Mouse (Mus musculus) neural tube, embryonic 10.5 days (tissue): Measurements from ENCODE around the gene Fgfr1op.

Source experiments
- DNase-seq: peaks from one replicate; pipeline ENCODE4 v3.0.0-alpha.2; 2017; ENCODE audit warnings: low spot score; ENCODE audit errors: extremely low spot score

Gene Fgfr1op

DNA sequence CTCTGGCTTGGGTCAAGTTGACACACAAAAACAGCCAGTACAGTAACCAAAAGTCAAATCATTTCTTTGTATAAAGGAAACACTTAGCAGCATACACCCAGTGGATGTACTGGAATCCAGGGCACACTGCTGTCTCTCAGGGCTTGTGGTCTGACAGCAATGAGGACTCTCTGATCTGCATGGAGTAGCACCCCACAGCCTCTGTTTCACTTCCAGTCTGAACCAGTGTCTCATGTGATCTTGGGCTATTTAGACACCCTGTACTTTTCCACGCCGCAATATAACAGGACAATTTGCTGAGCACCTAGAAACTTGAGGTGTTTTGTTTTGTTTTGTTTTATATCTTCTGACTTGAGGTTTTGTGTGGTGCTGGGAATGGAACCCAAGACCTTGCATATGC, 59.9 kb downstream of the Fgfr1op start:
- no peak for DNase-seq

DNA sequence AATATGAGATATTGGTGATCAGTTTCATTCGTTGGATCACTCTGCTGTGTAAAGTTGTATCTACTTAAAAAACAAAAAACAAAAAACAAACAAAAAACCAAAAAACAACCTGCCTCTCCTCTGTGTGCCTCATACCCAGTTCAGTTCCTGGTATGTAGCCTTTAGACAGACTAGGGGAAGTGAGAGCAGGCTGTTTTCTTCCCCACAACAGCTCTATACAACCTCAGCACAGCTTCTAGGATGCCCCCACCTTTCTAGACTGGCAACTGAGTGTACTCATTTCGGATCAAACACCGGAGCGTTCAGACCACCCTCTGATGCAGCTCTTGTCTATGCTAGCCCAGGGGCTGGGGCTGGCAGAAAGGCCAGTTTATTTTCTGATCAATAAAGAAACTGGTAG, 60.4 kb downstream of the Fgfr1op start:
- no peak for DNase-seq

DNA sequence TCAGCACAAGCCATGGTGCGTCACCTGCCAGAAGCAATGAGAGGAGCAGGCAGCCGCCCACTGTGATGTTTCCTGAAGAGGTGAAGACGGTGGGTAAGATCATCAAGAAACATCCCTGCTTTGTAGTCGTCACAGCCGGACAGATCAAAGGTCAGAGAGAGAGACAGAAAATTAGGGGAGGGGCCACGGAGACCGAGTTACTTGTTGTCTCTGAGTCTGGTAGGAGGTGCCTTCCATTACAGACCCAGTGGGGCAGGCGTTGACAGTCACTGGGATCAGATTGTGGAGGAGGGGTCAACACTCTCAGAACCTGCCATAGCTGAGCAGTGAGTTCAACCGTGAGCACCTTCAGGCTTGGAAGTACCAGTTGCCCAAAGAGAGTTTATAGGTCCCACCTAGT, 63.3 kb downstream of the Fgfr1op start:
- DNase-seq: no peak

DNA sequence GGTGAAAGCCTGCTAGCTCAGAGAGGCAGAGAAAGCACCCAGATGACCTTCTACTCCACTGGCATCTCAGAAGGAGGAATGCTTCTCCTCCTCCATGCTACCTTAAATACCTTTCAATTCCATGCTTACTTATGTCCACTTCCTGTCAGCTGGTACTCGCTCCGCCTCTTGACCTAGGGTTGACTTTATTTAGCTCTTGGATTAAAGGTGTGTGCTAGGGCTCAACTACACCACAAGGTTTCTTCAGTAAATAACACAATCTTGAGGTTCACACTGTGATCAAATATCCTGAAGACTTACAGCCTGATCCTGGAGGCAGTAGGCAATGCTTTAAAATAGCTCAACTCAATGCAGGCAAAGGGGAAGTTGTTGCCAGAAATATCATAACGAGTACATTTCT, 64.3 kb downstream of the Fgfr1op start:
- no peak for DNase-seq

DNA sequence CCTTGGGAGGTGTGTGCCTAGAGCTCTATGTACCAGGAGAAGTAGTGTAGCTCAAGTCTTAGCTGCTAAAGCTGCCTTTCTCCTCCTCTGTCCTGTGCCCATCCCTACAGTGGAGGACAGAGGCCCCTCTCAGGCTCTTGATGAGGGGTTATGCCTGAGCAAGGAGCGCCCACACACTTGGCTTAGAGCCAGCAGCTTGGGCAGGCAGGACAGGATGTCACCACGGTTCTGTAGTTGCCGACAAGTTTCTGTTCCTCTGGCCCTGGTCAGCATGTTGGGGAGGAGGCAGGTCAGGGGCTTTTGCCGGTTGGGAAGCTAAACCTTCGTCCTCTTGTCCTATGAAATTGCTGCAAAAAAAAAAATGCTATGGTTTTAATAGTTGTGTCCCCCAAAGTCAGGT, 66.8 kb downstream of the Fgfr1op start:
- DNase-seq: no peak

DNA sequence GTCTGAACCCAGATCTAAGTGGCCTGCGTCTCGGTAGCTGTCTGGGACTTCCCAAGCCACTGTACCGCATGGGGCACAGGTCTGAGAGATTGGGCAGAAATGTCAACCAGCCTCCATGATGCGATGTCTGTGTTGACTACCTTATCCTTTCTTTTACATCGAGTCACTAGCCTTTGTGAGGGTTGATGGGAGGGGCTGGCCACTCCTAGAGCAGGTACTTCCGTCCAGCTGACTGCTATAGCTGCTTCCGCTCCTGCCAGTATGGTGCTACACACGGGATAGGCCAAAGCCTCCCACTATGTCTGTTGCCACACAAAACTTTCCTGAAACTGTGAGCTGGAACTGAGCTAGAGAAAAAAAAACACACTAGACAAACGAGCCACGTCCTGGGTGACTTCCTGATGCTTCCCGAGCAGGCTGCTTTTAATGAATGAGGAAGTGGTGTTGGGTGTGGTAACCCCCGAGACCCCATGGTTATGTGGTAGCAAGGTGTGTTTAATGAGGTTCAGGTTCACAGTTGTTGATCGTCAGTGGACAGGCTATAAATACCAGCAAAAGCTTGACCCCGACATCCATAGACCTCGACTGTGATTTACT, 68.4 kb downstream of the Fgfr1op start:
- no peak for DNase-seq

DNA sequence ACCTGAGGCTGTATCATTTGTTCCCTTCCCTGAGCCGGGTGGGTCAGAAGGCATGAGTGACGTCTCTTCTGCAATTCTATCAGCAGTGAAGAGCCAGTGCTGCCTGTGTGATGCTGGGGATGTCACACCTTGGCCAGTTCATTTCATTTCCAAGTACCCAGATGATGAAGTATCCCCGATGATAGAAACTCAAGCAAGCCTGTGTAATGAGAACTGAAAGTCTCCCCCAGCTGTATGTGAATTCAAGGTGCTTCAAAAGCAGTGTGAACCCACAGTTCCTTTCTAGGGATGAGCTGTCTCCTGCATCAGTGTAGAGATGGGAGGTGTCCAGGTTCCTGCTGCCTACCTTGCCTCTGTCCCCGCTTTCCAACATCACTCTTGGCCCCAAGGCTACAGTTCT, 69.2 kb downstream of the Fgfr1op start:
- DNase-seq: no peak

DNA sequence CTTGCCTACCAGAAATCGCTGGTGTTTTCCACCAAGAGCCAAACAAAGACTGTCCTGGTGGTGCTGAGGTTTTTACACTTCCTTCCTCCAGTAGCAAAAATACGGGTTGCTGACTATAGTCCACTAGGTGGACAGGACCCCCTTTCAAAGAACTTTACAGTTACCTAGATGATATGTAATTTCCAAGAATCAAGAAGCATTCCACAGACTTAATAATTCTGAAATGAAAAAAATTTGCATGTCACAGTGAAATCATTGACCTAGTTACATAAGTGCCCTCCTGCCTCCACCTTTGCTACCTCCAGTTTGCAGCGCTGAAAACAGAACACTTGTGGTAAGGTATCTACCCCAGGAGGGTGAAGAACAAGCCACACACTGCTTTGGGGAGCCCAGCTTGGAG, 70.4 kb downstream of the Fgfr1op start, which contains the start of gene Ccr6:
TSS of gene Ccr6 (plus strand) at position 301 of the 400 bp plus-strand sequence.
- no peak for DNase-seq

DNA sequence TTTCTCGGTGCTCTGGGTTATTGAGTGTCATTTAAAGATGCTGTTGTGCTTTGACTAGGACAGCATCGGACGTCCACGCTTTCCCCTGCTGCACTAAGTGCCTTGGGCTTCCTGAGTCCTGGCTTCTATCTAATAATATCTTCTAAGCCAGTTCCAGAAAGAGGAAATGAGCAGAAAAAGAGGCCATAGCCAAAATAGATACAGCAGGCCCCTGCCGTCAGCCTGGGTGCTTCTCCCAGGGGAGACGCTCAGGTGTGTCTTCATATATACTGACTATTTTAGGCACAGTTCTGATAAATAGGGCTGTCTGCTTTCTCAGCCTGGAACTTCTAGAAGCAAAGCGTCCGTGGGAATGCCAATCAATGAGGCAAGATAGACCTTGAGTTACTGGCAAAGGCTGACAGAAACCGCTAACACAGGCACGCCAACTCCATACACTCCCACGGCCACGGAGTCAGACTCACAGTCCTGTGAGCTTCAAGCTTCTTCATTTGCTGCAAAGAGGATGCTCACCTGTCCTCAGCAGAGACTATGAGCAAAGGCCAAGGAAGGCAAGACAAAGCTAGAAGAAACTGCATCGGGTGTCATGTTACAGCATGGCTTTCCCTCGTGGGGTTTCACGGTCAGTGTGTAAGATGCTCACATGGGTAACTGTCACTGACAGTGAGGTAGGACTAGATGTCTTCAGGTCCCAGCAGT, 72.9 kb downstream of the Fgfr1op start:
- DNase-seq: no peak

DNA sequence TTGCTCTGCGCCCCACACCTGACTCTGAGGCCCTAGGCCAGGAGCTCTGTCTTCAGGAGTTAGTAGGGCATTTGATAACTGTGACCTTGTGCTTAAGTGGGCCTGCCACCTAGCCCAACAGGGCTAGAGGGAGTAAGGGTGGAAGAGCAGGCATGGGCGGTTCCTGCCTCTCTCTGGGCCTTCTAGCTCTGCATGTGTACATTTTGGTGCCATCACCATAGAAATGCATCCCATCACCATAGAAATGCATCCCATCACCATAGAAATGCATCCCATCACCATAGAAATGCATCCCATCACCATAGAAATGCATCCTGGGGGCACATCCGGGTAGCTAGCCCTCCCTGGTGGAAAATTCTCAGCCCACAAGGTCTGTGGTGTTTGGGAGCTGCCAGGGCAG, 74.3 kb downstream of the Fgfr1op start:
- no peak for DNase-seq

DNA sequence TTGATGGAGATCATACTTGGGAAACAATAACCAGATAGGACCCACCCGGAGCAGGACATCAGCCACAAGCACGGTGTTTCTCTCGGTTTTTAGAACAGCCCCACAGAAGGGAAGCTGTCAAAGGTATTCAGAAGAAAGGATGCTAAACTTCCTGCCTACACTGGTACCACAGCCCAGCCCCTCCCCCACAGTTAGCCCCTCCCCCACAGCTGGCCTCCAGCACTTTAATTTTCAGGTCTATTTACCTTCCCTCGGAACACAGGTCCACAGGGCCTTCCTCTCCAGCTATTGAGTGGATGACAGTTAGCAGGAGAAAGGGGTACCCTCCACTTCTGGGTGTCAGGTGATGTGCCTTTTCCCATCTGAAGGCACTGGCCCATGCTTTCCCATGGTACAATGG, 75.2 kb downstream of the Fgfr1op start:
- no peak for DNase-seq

DNA sequence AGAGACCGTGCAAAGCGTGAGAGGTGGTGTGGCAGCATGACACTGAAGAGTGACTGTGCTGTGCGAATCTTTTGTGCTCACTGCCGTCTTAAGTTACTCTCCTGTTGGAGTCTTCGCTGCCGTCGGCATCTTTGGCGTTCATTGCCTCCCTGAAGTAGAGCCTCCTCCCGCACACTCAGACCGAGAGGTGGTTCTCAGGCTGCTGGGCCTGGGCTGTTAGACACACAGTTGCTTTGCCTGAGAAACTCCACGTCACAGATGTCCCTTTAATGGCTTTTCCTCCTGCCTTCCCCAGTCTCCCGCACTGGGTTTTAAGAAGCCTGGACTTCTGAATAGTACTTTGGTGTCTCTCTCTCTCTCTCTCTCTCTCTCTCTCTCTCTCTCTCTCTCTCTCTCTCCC, 76.3 kb downstream of the Fgfr1op start:
- DNase-seq: no peak

DNA sequence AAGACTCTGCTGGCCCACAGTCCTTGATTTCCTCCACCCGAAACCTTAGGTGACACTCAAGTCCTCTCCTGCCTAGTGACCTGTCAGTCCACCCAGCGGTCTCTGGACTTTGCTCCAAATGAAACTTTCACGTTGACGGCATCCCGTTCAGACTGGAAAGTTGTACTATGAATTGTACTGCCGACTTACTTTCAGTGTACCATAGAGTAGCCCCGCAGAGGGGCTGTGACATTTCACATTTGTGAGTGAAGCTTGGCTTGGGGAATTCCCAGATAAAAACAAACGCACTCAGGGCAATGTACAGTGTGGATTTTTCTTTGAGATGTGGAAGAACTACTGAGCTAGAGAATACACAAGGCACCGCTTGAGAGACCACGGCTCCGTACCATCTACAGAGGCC, 76.9 kb downstream of the Fgfr1op start:
- DNase-seq: no peak

DNA sequence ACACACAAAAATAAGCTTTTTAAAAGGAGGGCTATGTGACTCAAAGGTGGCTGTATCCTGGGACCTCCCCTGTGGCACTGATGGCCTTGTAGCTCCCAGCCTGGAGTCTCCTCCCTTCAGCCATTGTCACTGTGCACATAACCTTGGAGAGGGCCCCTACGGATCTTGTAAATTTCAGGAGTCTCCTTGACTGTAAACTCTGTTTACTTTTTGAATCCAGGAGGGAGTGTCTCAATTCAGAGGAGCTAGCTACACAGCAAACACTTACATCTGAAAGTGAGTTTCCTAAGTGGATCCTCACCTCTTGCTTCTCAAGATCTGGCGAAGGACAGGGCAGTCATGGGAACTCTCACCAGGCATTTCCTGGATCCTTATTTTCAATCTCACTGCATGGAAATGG, 78.8 kb downstream of the Fgfr1op start:
- DNase-seq: no peak

DNA sequence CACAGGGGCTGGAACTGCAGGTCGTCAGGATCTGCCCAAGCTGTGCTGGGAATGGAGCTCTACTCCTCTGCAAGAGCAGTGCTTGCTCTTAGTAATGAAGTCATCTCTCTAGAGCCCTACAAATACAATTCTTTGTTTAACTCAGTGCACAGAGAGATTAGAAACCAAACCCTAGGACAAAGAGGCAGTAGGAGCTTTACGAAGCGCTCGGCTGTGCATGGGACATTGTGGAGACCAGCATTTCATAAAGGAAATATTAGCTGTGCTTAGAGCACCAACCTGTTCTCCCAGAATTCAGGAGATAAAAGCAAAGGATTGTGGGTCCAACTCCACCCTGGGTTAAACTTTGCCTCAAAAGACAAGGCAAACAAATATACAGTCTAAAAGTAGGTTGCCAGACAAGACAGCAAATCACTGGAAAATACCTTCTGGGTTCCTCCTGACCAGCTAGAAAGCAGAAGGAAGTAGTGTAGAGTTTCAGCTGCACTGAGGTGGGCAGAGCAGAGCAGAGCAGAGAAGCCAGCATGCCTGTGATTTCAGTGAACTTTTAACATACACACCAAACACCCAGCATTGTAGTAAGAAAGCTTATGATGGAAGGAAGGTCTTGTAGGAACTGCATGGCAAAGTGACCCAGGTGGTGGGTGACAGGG, 80.9 kb downstream of the Fgfr1op start:
- no peak for DNase-seq
